Mouse (Mus musculus): Measurements from ENCODE around the gene Nkx2-5.

- TF ChIP-seq POLR2A (IDR thresholded peaks at IDR 0.05; ENCODE audit: control insufficient read depth, extremely low read depth, insufficient read depth, low read length, poor library complexity) (no peak), CTCF (IDR thresholded peaks at IDR 0.05; ENCODE audit: borderline replicate concordance, control insufficient read depth, extremely low read depth, insufficient read depth, low read length, poor library complexity) (no peak)
These were observed 41.9 kb downstream of the Nkx2-5 start for GRCm38 (mm10) chr17:26802886-26803285.
